Mouse (Mus musculus) cerebellum, adult 2 months (tissue): ENCODE data around the gene Slc23a2.

Experiments used
- CTCF ChIP-seq: fragments of 200-500 bp; IDR thresholded peaks from 2 replicates; pipeline ENCODE4 v1.5.1; 2011; ENCODE audit warnings: low read depth, mild to moderate bottlenecking, control low read depth, low read length, moderate library complexity, borderline replicate concordance; ENCODE audit not compliant: insufficient read depth
- POLR2A ChIP-seq: fragments of 200-500 bp; IDR thresholded peaks from 2 replicates; pipeline ENCODE4 v1.6.1; 2011; ENCODE audit warnings: low read length, control low read depth, borderline replicate concordance; ENCODE audit not compliant: insufficient read depth

GRCm38 (mm10) chr2:132010781-132011180 lies 134.1 kb downstream of the Slc23a2 start:
- TF ChIP-seq POLR2A = no peak
- TF ChIP-seq CTCF = no peak
